Mouse (Mus musculus) cerebellum, postnatal 4 days (tissue): ENCODE measurements around the gene Akap7.

ENCODE experiments used
- DNase-seq, 2 experiments: peaks; one replicate each; pipeline ENCODE4 v3.0.0; 2022; ENCODE audit warnings: low spot score in 2 of 2, mixed read lengths in 1 of 2

Gene Akap7

DNA sequence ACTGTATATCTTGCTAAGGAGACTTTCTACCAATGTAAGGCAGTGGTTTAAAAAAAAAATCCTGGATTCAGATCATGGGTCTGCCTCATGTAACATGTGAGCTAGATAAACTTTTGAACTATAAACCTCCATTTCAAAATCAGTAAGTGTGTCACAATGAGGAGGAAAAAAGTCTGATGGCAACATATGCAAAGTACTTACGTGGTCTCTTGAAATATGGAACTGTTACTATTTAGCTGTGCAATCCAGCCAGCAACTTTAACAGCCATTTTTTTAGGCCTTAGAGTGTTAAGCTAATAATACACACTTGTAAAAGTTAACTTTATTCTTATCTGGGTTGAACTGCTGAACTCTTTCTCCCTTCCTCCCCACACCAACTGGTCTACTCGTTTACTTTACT is 181.6 kb downstream of the Akap7 start:
- no peak for DNase-seq

- DNase-seq = no peak
Measured at GRCm38 (mm10) chr10:25120871-25121554, 186.7 kb downstream of the Akap7 start.
